Mouse (Mus musculus) C3H10T1/2 (cell line): Measurements from ENCODE around the gene Pak2. TPM values are rescaled to one million over a fixed set of nuclear protein-coding genes. Genes with fewer than 3 reads are reported as not detected.

Experiments used
- polyA plus RNA-seq, 2 experiments: library from polyadenylated mRNA; unstranded; fragments of >200 nt; fragmentation: generic; extraction: Trizol; gene quantifications; one replicate each; pipeline ENCODE4 v1.2.1; 2012; ENCODE audit warnings: missing spikeins in 2 of 2

The Pak2 gene
- polyA plus RNA-seq: 10 to 100 TPM in 1 of 2 experiments, 1 to 10 TPM in 1; 1.7 to 11.9 TPM

DNA sequence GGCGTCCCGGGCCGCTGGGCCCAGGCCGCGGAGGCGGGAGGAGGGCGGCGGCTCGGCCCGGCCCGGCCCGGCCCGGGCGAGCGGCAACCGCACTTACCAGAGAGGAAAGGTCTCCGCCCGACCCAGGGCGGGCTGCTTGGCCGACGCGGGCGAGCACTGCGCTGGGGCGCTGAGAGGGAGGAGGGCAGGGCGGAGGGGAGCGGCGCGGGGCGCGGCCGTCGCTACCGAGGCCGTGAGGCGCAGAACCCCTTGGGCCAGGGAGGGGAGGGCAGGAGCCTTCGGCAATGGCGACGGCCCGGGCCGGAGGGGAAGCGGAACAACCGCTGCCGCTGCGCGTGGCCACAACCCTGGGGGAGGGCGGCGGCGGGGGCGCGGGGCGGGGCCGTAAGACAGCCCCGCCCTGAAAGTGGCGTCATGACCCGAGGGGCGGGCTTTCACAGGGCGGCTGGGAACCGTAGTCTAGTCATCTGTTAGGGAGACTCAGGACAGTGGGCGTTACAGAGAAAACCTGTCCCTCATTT is at the start of gene Pak2:
TSS of gene Pak2 (minus strand) at position 352 of the 521 bp plus-strand sequence.

DNA sequence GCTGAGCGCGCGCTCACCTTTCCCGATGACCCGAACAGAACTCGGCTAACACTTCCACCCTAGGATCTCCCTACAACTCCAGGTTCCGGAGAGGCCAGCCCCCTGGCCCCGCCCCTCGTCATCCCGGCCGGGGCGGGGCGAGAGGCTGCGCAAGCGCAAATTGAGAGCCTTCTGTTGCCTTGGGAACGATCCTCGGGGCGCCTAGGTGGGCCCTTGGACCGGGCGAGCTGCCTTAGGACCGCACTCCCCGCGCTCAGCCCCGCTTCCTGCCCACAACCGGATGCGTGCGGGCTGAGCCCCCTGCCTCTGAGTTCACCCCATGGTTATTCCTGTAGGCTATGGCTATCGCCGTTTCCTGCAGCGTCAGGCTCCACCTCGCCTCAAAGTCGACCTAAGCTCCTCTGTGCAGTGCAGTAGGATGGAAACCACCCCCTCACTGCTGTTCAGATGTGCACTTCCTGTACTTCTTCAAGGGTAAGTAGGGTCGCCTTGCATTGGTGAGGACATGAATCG is 20.6 kb upstream of the Pak2 start, which contains the start of the genes Pigx and Cep19:
TSS of gene Pigx (minus strand) at position 103 of the 513 bp plus-strand sequence.
TSS of gene Cep19 (plus strand) at position 163 of the 513 bp plus-strand sequence.

DNA sequence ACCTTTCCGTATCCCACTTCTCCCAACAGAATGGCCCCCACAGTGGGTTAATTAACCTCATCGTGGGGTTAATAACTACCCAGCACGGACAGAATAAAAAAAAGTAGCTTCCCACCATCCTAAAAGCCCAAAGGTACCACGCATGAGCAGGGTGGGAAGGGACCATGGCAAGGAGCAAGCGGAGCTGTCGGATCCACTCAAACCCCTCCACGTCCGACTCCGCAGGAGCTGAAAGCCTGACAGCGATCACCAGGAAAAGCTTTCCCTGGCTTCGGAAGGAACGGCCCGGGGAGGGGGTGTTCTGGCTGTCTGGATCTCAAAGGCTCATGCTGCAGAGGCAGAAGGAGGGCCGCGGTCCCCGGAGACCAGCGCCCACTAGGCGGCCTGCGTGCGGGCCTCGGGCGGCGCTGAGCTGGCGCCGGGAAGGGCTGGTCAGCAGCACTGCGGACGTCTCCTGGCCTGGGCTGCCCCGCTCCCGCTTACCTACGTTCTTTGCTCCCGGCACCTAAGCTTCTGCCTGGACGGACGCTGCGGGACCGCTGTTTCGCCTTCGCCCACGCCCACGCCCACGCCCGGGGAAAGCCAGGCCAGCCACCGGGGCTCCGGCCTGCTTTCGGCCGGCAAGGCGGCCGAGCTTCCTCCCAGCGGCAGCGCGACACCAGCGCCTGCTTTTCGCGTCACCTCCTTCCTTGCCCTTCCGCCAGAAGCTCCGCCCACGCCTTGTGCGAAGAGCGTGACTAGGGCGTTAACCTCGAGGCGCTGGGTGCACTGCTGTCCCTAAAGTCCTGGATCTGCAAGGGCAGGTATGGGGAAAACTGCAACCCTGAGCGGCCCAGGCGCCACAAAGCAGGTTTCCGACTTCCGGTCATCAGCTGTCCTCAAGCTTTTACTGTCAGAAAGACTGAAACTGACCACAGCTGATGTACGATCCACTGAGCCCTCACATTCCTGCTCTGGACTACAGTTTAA is 76.3 kb downstream of the Pak2 start, which contains the start of gene Senp5:
TSS of gene Senp5 (minus strand) at position 779 of the 969 bp plus-strand sequence.

Other genes with a start within 250 kb of the Pak2 start
- gene Meltf, start 200.5 kb downstream of the Pak2 start, polyA plus RNA-seq: under 1 TPM; 0.02 to 0.42 TPM
- gene Pigz, start 145.5 kb downstream of the Pak2 start, polyA plus RNA-seq: under 1 TPM; 0.01 to 0.09 TPM
- gene 0610012G03Rik, start 130.8 kb downstream of the Pak2 start, polyA plus RNA-seq: 10 to 100 TPM; 66.5 to 82.2 TPM
- gene Ncbp2, start 130.8 kb downstream of the Pak2 start, polyA plus RNA-seq: 10 to 100 TPM in 1 of 2 experiments, 1 to 10 TPM in 1; 8.7 to 30.5 TPM
- gene Senp5, start 76.1 kb downstream of the Pak2 start, polyA plus RNA-seq: 1 to 10 TPM in 1 of 2 experiments, under 1 TPM in 1; 0.48 to 4.4 TPM
- gene Pigx, start 20.4 kb upstream of the Pak2 start, polyA plus RNA-seq: 10 to 100 TPM; 12.1 to 35.1 TPM
- gene Cep19, start 20.5 kb upstream of the Pak2 start, polyA plus RNA-seq: 10 to 100 TPM in 1 of 2 experiments, 1 to 10 TPM in 1; 1.7 to 13.2 TPM
- not detected for gene Nrros, start 86.3 kb upstream of the Pak2 start, polyA plus RNA-seq
- gene Bex6, start 100.5 kb upstream of the Pak2 start, polyA plus RNA-seq: not detected
- 1 to 10 TPM in 1 of 2 experiments, under 1 TPM in 1; 0.44 to 3.6 TPM for gene Fbxo45, start 167.8 kb upstream of the Pak2 start, polyA plus RNA-seq
- gene Wdr53, start 167.9 kb upstream of the Pak2 start, polyA plus RNA-seq: 10 to 100 TPM in 1 of 2 experiments, 1 to 10 TPM in 1; 4.1 to 11.1 TPM
- gene Smco1, start 192.1 kb upstream of the Pak2 start, polyA plus RNA-seq: not detected
- 1 to 10 TPM; 1.7 to 5.0 TPM for gene Rnf168, start 198.1 kb upstream of the Pak2 start, polyA plus RNA-seq